Mouse (Mus musculus): ENCODE results near the gene Pspn.

Gene Pspn

DNA sequence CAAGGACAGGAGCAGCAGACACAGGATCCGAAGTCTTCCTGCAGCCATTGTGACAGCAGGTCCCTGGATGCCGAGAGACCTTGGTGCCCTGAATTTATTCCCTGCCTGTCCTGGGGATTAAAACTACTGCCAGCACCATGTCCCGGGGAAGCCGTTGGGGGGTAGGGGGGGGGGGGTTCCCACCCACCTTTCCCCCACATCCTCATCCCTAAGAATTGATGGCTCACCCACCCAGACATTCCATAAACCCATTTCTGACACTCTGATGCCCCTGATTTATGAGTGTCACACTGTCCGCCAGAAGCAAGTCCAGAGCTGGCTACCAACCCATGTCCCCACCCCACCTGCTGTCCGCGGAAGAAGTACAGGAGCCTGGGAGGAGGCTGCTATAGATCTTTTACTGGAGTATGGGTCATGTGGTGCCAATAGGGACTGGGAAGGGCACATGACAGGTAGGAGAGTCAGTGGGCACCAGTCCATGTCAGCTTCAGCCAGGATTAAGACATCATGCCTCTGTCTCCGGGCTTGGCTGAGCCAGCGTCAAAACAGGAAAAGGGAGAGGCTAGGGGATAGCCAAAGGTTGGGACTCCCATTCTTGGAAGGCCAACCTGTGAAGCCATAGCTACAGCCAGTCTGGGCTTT, at the start of gene Pspn:
Gene Pspn (minus strand): TSS at position 51 of the 642 bp plus-strand sequence.
- DNase-seq (ENCODE audit: low read depth, low spot score): no peak

DNA sequence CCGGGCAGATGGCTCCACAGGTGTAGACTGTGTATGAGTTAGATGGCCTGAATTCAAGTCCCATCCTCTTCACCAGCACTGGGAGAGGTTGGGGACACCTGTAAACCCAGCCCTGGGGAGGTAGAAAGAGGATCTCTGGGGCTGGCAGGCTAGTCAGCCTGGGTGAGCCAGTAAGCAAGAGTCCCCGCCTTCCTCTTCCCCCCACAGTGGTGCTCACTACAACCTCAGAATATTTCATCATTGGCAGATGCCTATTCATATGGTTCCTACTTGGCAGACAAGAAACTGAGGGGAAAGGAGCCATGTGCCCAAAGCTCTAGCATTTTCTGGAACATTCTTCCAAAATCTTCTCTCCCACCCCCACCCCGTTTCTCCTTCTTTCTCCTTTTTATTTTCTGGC, 49.0 kb upstream of the Pspn start:
- DNase-seq (ENCODE audit: low read depth, low spot score): no peak

DNA sequence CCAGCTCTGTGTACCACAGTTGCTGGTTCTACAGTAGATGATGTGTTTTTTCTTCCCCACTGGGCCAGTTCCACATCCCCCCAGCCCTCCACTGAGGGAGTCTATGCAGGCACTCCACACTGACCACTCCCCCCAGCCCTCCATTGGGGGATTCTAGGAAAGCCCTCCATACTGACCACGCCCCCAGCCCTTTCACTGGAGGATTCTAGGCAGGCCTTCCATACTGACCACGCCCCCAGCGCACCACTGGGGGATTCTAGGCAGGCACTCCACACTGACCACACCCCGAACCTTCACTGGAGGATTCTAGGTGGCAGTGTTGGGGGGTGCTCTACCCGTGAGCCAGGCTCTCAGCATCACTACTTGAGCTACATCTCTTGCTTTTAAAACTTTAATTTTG, 47.6 kb upstream of the Pspn start:
- DNase-seq (ENCODE audit: low read depth, low spot score): no peak

DNA sequence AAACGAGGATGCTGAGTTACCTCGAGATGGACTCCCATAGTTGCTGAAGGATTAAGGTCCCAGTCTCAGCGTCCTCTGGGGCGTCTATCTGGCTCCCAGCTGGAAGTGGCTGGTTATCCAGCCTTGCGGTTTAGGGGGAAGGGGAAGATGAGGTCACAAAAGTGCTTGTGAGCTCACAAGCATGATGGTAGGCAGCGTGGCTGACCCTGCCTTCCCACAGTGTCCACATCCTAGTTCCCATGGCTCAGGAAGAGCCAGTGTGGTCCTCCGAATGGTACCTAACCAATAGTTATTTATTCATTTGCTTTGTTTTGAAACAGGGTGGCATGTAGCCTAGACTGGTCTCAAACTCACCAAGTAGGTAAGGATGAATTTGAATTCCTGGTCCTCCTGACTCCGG, 41.7 kb upstream of the Pspn start, which contains the start of gene Slc25a41:
Gene Slc25a41 (minus strand): TSS at position 101 of the 400 bp plus-strand sequence.
- no peak for DNase-seq (ENCODE audit: low read depth, low spot score)

DNA sequence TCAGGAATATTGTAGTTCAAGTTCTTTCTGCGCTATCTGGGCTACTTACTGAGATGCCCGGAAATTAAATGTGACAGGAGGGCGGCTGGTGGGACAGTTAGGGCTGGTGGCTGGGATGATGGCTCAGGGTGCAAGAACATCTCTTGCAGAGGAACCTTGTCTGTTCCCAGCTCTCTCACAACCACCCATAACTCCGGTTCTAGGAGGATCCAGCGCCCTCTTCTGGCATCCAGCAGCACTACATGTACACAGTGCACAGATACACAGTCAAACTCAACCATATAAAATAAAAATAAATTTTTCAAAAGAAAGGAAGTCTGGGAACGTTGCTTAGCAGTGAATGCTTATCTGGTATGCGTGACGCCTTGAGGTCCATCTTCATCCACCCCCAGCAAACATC, 39.2 kb upstream of the Pspn start:
- no peak for DNase-seq (ENCODE audit: low read depth, low spot score)

DNA sequence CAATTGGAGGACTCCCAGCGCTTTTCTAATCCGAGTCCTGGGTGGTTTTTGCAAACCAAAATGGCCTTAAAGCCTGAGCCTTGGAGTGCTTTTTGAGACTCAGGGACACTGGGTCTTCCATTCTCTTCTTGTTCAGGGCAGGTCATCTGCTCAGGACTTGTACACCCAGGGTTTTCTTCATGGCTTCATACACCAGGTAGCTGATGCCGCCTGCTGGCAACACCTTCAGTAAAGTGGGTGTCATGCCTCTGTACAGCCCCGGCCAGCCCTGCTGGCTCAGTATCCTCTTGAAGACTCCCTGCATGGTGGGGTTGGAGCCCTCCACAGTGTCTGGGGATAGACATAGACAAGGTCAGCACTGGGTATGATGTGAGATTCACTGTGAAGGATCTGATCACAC, 33.0 kb upstream of the Pspn start:
- no peak for DNase-seq (ENCODE audit: low read depth, low spot score)

DNA sequence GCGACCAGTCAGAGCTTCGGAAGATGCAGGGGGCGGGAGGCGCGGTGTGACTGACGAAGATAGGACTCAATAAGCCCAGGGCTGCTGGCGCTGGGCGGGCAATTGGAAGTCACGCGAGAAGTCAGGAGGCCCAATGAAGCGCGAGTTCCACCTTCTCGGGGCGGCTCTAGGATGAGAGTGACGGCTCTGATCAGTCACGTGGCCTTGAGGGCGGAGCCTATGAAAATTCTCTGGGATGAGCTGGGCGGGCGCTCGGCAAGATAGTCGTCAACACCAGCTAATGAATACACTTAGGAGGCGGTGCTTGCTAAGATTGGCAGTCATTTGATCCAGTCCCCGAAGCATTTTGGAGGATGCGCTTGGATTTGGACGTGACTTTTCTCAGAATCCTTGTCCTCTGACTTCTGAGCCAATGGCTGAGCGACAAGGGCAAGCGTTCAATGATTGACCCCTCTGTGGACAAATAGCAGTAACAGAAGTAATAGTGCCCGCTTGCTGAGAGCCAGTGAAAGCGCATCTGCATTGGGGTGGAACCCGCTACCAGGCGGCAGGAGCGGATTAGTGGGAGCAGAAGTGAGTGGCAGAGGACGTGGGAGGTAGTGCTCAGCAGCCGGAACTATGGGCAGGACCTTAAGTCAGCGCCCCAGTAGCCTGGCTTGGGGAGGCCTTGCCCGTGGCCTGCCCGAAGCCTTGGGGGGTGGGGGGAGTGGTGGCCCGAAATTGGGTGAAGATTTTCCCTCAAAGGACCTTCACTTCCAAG, 32.0 kb upstream of the Pspn start:
- DNase-seq (ENCODE audit: low read depth, low spot score): peak; percentile 100

DNA sequence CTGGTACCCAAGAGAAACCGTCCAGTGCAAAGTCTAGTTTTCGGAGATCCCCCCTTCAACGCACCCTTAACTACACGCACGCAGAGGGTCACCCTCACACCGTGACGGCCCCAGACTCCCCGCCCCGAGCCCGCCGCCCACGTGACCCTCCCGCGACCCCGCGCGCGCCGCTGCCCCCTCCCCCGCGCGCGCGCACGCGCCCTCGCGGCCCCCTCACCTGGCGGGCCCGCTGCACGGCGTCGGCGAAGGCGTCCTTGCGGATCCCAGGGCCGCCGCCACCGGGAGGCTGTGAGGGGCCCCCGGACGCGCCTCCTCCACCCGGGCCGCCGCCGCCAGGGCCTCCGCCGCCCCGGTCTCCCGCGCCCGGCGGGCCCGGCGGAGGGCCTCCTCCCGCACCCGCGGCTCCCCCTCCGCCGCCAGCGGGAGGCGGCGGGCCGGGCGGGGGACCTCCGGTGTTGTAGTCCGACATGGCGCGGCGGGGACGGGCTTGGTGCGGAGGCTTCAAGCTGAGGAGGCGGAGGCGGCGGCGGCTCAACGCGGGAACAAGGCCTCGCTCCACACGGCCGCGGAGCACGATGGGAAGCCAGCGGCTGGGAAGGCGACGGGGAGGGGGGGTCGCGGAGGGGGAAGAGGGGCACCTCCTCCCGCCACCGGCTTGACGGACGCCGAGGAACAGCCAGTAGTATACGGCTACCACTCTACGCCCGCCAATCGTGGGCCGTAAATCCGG, 31.3 kb upstream of the Pspn start, which contains the start of gene Khsrp:
Gene Khsrp (minus strand): TSS at position 592 of the 730 bp plus-strand sequence.
- DNase-seq (ENCODE audit: low read depth, low spot score): peak; percentile 49

DNA sequence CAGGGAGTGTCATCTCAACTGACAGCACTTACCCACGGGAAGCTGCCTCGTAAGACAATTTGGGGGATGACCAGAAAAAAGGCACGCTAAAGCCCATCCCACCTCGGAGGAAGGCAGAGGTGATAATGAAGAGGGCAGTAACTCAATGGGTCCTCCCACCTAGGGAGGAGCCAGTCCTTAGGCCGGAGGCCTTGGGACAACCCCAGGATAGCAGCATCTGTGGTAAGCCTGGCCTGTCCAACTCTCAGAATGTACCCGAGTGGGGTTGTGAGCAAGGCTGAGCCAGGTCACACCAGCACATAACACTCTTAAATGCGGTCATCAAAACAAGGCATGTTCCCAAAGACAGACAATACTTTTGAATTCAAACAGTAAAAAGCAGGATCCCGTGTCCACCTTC, 29.9 kb upstream of the Pspn start:
- DNase-seq (ENCODE audit: low read depth, low spot score): no peak

DNA sequence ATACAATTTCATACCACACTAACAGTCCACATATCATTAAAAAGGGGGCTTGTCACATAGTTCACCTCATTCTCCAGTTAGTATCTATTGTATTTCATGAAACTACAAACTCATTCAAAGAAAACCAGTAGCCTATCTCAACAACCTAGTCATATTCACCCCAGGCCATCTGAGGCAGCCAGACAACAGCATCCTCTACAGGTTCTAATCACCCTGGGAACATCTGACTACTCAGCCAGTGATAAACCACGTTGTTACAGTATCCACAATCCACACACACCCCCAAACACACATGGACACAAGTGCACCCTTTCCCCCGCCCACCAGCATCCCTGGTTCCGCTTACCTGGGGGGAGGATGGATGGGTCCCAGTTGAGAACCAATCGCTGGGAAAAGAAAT, 27.7 kb upstream of the Pspn start:
- DNase-seq (ENCODE audit: low read depth, low spot score): no peak

DNA sequence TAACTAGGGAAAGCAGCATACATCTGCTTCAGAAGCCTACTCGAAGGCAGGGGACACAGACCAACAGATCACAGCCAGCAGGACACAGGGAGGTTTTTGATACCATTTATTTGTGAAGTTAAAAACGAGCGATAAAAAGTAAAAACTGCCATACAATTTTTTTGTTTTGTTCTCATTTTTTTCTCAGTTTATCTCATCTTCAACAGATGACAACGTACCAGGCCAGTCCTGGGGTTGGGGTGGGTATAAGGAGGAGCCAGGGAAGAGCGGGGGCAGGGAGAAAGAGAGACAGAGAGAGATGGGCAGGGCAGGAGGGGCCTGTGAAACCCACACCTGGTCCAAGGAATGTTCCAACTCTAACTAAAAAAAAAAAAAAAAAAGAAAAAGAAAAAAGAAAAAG, 21.1 kb upstream of the Pspn start:
- DNase-seq (ENCODE audit: low read depth, low spot score): no peak

DNA sequence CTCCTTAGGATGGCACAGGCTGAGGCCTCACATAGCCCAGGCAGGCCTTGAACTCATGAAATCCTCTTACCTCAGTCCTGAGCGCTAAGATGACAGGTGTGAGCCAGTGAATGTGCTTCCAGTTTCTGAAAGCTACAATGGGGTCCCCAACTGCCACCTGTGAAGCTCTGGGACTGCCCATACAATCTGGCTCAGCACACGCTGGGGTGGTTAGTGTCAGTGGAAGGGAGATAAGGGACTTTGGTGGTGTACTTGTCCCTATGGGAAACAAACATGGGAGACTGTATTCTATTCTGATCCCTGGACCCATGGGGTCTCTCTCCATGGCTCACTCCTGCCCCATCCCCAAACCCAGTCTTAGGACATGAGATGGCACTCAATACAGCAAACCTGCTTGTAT, 19.9 kb upstream of the Pspn start:
- DNase-seq (ENCODE audit: low read depth, low spot score): no peak

DNA sequence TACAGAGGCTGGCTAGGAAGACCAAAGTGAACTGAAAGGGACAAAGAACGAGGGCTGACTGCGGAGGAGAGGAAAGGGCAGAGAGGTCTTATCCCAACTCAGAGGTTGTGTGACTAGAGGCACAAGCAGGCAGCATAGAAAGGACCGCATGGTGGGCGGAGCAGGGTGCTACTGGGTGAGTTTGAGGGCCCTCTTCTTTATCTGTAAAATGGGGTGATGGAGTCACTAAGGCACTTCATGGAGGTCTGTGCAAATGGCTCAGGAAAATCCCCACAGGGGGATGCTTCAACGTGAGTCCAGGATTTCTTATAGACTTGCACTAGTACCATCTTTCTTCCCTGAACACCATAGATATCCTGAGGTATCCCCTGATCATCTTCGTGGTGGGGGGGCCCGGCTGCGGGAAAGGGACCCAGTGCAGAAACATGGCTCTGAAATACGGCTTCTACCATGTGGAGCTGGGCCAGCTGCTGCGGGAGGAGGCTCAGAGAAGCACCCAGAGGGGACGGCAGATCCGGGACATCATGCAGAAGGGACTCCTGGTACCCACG, 12.5 kb upstream of the Pspn start:
- DNase-seq (ENCODE audit: low read depth, low spot score): no peak

DNA sequence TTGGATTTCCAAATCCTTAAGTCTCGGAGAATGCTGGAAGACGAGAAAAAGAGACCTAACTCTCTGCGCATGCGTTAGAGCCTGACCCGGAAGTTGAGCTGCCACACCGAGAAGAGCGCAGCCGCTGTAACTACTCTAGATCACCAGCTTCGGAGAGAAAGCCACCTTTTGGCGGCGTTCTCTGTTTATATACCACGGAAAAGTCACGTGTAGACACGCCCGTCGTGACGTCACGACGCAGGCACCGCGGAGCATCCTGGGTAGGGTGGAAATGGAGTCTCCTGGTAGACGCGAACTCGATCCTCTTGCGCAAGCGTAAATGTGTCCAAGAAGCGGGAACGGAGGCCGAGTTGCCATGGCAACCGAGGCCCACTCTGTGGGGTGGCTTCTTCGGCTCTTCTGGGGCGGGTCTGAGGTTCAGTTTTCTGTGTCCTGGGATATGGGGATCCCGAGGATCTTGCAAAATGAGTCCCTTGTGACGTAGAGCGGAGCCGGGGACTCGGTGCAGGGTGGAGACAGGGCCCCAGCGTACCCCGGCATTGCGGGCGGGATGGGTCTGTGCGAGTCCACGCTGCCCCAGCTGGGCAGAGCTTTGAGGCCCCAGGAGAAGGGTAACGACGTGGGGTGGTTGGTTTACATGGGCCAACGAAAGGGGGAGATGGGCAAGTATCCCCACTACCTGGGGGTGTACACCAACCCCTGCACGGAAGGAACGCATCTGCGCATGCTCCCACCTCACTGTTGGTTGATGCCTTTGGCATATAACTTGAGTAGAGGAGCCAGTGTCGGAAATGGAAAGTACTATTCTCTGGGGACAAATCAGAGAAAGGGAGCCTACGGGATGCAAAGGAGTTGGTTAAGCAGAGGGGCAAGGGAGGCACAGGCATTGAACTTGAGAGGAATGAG, 11.7 kb upstream of the Pspn start, which contains the start of the genes Gtf2f1 and Gm17949:
Gene Gtf2f1 (minus strand): TSS at position 53 of the 906 bp plus-strand sequence.
Gene Gm17949 (plus strand): TSS at position 234 of the 906 bp plus-strand sequence.
- DNase-seq (ENCODE audit: low read depth, low spot score): peak; percentile 100

DNA sequence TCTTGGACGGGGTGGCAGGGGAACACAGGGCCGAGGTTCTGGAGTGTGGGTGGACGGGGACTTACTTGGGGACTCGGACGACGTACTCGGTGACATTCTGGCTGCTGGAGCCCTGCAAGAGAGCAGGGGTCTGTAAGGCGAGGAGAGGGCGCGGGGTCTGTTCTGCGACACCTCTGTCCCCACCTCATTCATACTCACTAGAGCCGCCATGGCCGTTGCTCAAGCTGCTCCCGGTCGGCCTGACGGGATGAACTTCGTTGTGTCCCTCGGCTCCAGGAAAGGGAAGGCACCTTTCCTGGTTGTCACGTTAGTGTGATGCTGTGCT, 11.1 kb upstream of the Pspn start:
- DNase-seq (ENCODE audit: low read depth, low spot score): no peak

DNA sequence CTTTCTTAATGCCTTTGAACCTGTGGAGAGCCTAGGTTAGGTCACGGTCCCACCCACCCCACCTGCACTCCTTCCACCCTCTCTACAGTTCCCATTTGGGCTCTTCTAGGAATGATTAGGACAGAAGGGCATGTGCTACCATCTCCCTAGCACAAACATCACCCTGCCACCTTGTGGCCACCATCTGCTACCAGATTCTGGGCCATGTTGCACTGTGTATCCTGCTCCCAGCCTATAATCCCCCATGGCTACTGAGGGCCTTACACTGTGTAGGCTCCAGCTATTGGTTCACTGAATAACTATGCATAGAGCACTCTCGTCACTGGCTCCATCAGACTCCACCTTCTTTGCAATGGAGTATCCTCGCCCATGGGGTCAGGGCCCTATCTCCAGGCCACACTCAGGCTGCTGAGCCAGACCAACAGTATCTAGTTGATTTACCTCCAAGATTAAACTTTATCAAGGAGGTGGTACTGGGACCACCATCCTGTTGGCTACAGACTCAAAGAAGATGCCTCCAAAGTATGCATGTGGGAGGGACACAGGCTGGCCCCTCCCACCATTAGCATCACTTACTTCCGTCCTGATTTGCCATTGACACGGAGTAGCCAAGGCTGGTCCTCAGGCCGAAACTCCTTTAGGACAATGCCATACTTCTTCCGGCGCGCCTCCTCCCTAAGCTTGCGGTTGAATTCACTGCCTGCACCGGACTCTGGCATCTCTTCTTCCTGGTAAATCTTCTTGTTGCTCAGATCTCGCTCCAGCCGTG, 7.5 kb upstream of the Pspn start:
- DNase-seq (ENCODE audit: low read depth, low spot score): no peak

DNA sequence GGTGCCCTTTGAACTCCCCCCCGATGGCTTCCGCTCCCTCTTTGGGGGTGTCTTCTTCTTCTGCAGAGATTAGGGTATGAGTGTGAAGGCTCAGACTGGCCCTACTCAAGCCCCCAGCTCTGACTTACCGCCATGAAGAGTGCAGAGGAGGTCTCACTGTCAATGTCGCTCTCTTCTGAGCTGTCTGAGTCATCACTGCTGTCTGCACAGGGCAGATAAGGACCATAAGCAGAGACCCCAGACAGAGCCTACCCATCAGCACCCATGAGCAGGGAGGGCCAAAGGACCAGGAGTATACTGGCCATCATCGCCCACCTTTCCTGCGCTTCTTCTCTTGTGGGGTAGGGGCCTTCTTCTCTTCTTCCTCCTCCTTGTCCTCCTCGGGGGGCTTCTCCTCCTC, 4.2 kb upstream of the Pspn start:
- no peak for DNase-seq (ENCODE audit: low read depth, low spot score)

DNA sequence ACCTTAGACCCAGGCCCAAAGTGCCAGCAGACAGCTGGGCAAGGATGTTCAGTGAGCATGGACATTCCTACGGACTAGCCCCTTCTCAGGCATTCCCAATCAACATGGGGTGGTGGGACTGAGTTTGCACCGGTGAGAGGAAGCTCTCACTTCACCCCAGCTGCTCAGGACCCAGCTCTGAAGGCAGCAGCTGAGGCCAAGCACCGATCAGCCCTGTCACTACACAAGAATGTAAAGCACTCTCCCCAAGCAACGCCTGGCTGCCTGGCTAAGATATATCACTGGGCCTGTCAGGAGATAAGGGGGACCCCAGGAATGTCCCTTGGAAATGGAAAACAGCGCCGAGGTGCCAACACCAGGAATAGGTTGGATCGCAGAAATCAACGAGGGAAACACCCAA, 1.4 kb upstream of the Pspn start:
- DNase-seq (ENCODE audit: low read depth, low spot score): no peak

DNA sequence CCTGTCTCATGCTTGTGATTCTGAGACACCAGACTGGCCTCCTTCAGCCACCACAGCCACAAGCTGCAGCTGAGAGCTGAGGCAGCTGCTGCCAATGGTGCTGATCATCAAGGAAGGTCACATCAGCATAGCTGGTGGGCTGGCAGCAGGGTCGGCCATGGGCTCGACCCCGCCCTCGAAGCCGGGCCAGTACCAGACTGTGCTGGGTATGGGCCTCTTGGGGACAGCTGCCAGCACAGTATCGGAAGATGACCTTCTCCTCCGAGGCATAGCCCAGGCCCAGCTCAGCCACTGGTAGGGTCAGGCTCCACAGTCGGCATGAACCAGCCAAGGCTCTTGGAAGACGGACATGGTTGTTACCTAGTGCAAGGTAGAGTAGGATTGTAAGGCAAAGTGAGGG, 404 bp downstream of the Pspn start:
- DNase-seq (ENCODE audit: low read depth, low spot score): no peak

DNA sequence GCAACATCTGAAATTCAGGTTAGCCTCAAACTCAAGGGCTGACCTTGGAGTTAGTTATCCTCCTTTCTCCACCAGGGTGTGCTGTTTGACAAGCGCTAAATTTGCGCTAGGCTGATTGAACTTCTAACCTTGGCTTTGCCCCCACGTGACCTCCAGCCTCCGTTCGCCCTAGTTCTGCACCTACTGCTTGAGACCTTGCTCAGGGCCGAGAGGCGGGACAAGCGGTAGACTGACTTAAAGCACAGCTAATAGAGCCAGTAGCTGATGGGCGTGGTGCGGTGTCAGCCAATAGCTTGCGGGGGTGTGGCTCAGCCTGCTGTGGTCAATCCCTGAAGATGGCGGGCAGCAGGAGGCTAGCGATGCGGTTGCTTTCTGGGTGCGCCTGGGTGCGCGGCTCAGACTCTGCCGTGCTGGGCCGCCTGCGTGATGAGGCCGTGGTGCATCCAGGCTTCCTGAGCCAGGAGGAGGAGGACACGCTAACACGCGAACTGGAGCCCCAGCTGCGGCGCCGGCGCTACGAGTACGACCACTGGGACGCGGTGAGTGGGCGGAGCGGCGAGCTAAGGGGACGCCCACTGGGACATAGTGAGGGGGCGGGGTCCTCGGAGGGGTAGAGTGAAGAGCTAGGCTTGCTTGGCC, 2.7 kb downstream of the Pspn start, which contains the start of gene Alkbh7:
Gene Alkbh7 (plus strand): TSS at position 311 of the 639 bp plus-strand sequence.
- DNase-seq (ENCODE audit: low read depth, low spot score): peak; percentile 97
